Mouse (Mus musculus): ENCODE results near the gene Adamts16. TPM values are rescaled to one million over a fixed set of nuclear protein-coding genes. Genes with fewer than 3 reads are reported as not detected.
A peak's percentile ranks its signal among the peaks of the same experiment; 100 is the strongest.

The Adamts16 gene
- polyA plus RNA-seq, 1 experiment from 2014 or later: 0.65 TPM

DNA sequence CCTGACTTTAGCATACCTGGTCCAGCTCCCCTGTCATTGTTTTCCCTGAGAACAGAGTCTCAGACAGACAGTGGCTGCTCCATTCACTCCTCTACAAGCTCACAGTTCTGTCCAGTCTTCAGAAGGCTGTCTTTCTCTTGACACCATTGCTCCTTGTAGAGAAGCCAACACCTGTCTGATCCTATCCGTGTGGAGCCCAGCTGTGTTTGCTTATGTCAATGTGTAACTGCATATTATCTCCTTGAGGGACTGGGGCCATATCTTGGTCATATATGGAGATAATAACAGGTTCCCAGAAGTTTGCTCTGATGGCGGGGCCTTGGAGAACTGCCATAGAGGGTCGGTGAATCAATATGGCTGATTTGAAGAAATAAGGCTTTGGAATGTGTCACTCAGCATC, 115.4 kb downstream of the Adamts16 start:
- 94% methylated on average over 3 of the region's 3 CpGs for WGBS
- no peak overlapping the region for H3K27ac ChIP-seq (replicated peaks)
- H3K4me1 ChIP-seq: no peaks in the 10 kb centered on the region
- no peaks in the 10 kb centered on the region for H3K27me3 ChIP-seq
- H3K4me3 ChIP-seq: no peak overlapping the region
- H3K36me3 ChIP-seq: no peaks in the 10 kb centered on the region
- ATAC-seq (replicated peaks): no peak
- no peak overlapping the region for H3K4me2 ChIP-seq (replicated peaks)
- no peak overlapping the region for H3K9ac ChIP-seq (replicated peaks)
- no peaks in the 10 kb centered on the region for H3K9me3 ChIP-seq

DNA sequence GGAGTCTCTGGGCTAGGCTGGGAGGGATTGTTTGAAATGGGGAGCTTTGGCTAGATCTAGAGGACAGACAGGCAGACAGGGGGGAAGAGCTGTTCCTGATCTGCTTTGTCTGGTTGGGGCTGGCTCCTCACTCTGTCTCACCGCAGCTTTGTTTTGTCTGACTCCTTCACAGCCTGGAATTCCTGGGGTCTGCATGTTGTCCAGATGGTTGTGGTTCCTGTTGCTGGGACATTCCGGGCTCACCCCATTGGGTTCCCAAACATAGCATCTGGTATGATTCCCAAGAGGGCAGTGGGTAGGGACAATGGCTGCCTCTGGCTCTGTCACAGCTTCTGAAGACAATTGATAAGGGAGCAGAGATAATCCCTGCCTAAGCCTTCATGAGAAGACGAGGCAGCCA, 117.0 kb downstream of the Adamts16 start:
- no peak overlapping the region for H3K27ac ChIP-seq (replicated peaks)
- WGBS: 50% methylated on average over 3 of the region's 3 CpGs
- H3K4me1 ChIP-seq: no peaks in the 10 kb centered on the region
- H3K9me3 ChIP-seq: no peaks in the 10 kb centered on the region
- no peaks in the 10 kb centered on the region for H3K27me3 ChIP-seq
- H3K4me3 ChIP-seq: no peak overlapping the region
- no peak overlapping the region for H3K9ac ChIP-seq (replicated peaks)
- H3K4me2 ChIP-seq (replicated peaks): no peak overlapping the region
- no peaks in the 10 kb centered on the region for H3K36me3 ChIP-seq
- ATAC-seq (replicated peaks): no peak

DNA sequence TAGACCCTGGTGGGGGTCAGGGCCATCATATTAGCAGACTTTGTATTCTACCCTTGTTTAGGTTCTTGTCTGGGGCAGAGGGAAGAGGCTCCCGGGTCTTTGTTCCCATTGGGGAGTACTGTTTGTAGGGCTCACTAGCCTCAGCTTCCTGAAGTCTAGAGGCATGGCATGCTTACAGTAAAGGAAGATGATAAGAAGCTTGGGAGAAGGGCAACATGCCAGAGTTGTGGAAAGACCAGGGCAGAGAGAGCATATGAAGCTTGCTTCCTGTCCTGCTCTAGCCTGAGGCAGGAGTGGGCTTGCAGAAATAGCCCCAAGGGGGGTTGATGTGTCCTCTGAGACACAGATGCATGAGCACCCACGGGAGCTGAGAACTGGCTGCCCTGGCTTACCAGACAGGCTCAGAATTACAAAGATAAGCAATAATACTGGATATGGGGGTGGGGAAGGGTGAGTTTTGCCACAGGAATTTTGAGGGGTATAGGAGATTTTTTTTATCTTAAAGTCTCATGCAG, 117.4 kb downstream of the Adamts16 start:
- no peaks in the 10 kb centered on the region for H3K9me3 ChIP-seq
- WGBS: 76% methylated on average over 2 of the region's 2 CpGs
- no peaks in the 10 kb centered on the region for H3K36me3 ChIP-seq
- no peak overlapping the region for H3K4me3 ChIP-seq
- H3K27ac ChIP-seq (replicated peaks): no peak overlapping the region
- H3K9ac ChIP-seq (replicated peaks): no peak overlapping the region
- H3K4me2 ChIP-seq (replicated peaks): no peak overlapping the region
- no peaks in the 10 kb centered on the region for H3K4me1 ChIP-seq
- ATAC-seq (replicated peaks): no peak
- H3K27me3 ChIP-seq: no peaks in the 10 kb centered on the region

DNA sequence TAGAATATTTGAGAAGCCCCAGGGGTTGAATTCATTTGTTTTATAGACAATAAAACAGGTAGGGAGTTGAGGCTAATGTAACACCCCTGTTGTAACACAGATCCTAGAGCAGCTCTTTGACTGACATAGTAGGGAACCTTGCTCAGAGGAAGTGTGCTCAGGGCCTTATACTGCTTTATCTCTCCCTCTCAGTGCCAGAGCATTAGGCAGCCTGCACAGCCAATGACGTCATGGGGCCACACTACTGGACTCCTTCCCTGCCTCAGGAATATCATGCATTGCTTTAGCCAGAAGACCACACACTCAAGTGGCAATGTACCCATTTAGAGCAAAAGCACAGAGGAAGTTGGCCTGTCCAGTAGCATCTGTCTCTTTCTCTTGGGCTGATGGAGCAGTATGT, 121.6 kb downstream of the Adamts16 start:
- Histone ChIP-seq H3K9me3 (no peaks in the 10 kb centered on the region), H3K4me3 (no peak overlapping the region)
- 89% methylated on average over 1 of the region's 1 CpGs for WGBS

DNA sequence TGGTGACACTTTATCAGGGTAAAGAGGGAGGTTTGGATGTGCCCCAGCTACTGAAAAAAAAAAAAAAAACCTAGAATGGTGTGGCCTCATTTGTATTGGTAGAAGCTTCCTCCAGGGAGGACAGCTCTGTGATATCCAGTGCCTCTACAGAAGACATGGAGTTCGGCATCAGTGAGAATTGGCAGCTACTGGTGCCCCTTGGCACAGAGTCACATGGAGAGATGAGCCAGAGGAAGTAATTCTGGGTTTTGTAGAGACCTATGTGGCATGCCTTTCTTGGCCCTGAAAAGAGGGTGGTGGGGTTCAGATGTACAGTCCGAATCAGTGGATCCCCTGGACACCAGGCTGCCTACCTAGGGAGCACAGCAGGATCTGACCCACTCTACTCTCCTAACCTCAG, 122.8 kb downstream of the Adamts16 start:
- H3K36me3 ChIP-seq: no peaks in the 10 kb centered on the region
- H3K9me3 ChIP-seq: no peaks in the 10 kb centered on the region
- peaks cover 13% of the 10 kb centered on the region for H3K4me1 ChIP-seq
- no peaks in the 10 kb centered on the region for H3K27me3 ChIP-seq
- H3K4me3 ChIP-seq: no peak overlapping the region
- no peak overlapping the region for H3K4me2 ChIP-seq (replicated peaks)
- WGBS: 79% methylated on average over 2 of the region's 2 CpGs
- ATAC-seq (replicated peaks): no peak
- no peak overlapping the region for H3K27ac ChIP-seq (replicated peaks)
- H3K9ac ChIP-seq (replicated peaks): no peak overlapping the region

More for the DNA sequence above, 121.6 kb downstream of the Adamts16 start:
- no peaks in the 10 kb centered on the region for H3K36me3 ChIP-seq
- no peak overlapping the region for H3K4me2 ChIP-seq (replicated peaks)
- no peak for ATAC-seq (replicated peaks)
- H3K27ac ChIP-seq (replicated peaks): no peak overlapping the region
- H3K9ac ChIP-seq (replicated peaks): no peak overlapping the region
- H3K27me3 ChIP-seq: no peaks in the 10 kb centered on the region
- H3K4me1 ChIP-seq: peaks cover 3% of the 10 kb centered on the region

DNA sequence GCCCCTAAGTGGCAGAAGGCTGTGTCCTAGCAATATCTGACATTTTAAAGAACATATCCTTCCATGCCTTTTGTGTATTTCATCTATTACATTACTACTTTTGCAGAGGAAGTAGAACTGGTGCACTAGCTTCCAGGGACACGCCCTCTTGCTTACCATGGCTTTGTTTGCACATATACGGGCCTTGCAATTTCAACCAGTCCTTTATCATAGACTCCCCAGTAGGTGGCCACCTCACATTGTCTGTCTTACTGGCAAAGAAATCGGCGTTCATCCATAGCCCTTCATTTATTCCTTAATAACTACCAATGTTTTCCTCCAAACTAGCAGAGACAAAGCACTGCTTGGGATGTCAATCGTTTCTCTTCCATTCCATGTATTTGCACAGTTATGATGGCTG, 125.6 kb downstream of the Adamts16 start:
- H3K4me2 ChIP-seq (replicated peaks): no peak overlapping the region
- no peak for ATAC-seq (replicated peaks)
- 72% methylated on average over 5 of the region's 5 CpGs for WGBS
- H3K4me1 ChIP-seq: peaks cover 13% of the 10 kb centered on the region
- H3K4me3 ChIP-seq: no peak overlapping the region
- H3K27me3 ChIP-seq: no peaks in the 10 kb centered on the region
- no peaks in the 10 kb centered on the region for H3K9me3 ChIP-seq
- no peaks in the 10 kb centered on the region for H3K36me3 ChIP-seq
- H3K9ac ChIP-seq (replicated peaks): no peak overlapping the region
- H3K27ac ChIP-seq (replicated peaks): no peak overlapping the region

DNA sequence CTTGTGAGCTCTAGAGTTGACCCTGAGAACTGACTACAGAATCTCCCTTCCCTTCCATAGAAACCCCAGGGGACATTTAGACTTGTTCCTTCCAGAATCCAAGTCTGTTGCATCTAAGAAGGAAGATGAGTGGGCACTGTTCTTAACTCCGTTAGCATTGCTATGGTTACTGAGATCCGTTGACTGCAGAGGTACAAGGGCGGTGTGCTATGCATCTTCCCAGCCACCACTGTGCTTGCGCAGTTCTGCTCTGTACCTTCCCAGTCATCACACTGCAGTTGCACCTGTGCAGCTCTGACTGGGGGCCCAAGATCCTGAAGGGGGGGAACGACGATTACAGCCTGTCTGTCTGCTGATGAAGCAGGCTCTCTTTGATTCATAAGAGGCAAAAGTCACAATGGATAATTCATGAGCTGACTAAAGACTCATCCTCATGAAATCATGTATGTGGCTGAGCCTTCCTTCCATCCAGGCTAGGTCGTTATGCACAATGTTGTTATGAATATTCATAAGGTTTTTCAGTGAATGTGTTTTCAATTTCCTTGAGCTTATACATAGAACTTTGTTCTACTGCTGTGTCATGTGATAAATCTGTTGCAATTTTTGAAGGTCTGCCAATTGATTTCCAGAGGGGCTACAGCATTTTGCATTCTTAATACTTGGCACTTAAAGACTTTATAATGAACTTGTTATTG, 127.4 kb downstream of the Adamts16 start:
- Histone ChIP-seq H3K4me1 (peaks cover 13% of the 10 kb centered on the region), H3K36me3 (no peaks in the 10 kb centered on the region), H3K27ac (replicated peaks) (peak overlapping the region; percentile 46), H3K4me3 (no peak overlapping the region), H3K9me3 (no peaks in the 10 kb centered on the region), H3K9ac (replicated peaks) (no peak overlapping the region), H3K27me3 (no peaks in the 10 kb centered on the region), H3K4me2 (replicated peaks) (no peak overlapping the region)
- 48% methylated on average over 7 of the region's 7 CpGs for WGBS
- peak; percentile 93 for ATAC-seq (replicated peaks)

DNA sequence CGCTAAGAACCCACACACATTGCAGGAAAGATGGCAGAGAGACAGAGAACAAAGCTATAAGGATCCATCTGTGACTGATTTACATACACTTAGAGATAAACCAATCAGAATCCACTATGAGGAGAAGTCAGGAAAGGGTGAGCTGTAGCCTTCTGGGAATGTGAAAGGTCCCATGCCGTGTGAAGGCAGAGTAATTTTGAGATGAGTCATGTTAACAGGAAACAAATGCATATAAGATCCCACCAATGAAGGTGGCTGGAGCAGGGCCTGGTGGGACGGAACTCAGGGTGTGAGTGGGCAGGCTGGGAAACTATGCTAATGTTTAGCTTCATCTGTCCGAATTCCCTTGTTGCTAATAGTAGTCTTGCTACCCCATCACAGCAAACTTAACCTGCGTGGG, 128.3 kb downstream of the Adamts16 start:
- no peak for ATAC-seq (replicated peaks)
- Histone ChIP-seq H3K4me1 (peaks cover 13% of the 10 kb centered on the region), H3K27me3 (no peaks in the 10 kb centered on the region), H3K4me2 (replicated peaks) (no peak overlapping the region), H3K4me3 (no peak overlapping the region), H3K9me3 (no peaks in the 10 kb centered on the region), H3K9ac (replicated peaks) (no peak overlapping the region), H3K27ac (replicated peaks) (no peak overlapping the region), H3K36me3 (no peaks in the 10 kb centered on the region)
- 83% methylated on average over 5 of the region's 5 CpGs for WGBS

DNA sequence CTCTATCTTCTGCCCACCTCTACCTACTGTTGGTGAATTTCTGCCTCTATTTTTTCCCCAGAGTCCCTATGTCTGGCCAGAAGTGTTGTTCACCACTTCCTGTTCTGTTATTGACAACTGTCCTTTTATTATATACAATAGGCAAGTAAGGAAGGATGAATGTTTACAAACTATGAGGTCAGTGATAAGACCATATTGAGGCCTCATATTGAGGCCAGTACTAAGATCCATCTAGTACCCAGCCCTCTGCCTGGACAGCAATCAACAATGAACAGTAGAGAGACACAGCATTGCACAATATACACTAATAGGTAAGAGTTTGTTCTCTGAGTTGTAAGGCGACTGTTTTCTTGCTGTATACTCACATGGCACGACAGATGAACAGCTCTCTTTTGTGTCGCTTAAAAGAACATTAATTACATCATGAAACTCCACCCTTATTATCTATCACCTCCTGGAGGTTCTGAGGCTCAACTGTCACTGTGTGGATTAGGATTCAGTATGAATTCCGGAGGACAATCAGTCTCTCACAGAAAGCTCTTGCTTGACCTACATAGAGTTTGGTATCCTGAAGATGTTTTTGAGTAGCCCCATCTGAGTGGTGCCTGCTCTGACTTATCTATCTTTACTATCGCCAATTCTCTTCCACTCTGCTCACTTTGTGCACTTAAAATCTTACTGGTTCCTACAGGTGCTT, 134.3 kb downstream of the Adamts16 start:
- H3K27me3 ChIP-seq: no peaks in the 10 kb centered on the region
- ATAC-seq (replicated peaks): no peak
- no peaks in the 10 kb centered on the region for H3K36me3 ChIP-seq
- H3K4me2 ChIP-seq (replicated peaks): no peak overlapping the region
- H3K9ac ChIP-seq (replicated peaks): no peak overlapping the region
- 77% methylated on average over 5 of the region's 5 CpGs for WGBS
- H3K9me3 ChIP-seq: no peaks in the 10 kb centered on the region
- no peak overlapping the region for H3K4me3 ChIP-seq
- no peak overlapping the region for H3K27ac ChIP-seq (replicated peaks)
- no peaks in the 10 kb centered on the region for H3K4me1 ChIP-seq

DNA sequence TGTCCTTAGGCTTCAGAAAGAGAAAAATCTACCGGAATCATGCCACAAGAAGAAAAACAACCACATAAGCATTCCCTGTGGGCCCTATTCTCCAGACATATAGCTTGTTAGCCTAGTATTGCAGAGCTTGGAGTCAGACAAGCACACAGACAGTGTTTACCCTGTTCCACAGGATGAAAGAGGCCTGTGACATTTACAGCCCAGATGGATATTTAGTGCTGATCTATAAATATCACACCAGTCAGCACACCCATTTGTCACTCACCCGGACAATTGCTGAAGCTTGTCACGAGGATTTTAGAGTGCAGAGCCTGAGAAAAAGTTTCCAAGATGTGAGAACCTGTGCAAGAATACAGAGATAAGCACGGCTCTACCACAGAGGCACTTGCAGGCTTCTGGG, 138.7 kb downstream of the Adamts16 start:
- Histone ChIP-seq H3K4me1 (no peaks in the 10 kb centered on the region), H3K9ac (replicated peaks) (no peak overlapping the region), H3K4me3 (no peak overlapping the region), H3K27ac (replicated peaks) (no peak overlapping the region), H3K27me3 (no peaks in the 10 kb centered on the region), H3K36me3 (no peaks in the 10 kb centered on the region), H3K9me3 (no peaks in the 10 kb centered on the region), H3K4me2 (replicated peaks) (no peak overlapping the region)
- no peak for ATAC-seq (replicated peaks)
- 77% methylated on average over 4 of the region's 4 CpGs for WGBS

DNA sequence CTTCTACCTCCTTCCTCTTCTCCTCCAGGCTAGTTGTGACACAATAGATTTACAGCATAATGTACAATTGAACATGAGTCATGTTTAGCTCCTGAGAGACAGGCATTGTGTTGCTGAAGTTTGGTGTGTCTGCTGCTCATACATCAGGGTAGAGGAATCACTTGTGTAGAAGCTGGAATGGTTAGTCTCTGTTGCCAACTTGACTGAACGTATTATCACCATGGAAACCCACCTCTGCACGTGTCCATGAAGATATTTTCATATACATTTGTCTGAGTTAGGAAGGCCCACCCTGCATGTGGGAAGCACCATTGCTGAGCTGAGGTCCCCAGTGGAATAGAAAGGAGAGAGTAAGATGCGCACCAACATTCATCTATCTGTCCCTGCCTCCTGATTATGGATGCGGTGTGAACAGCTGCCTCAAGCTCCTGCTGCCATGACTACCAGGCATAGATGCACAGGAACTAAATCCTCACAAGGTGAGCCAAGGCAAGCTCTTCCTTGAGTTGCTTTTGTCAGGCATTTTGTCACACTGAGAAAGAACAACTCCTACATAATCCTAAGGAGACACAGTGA, 142.7 kb downstream of the Adamts16 start:
- Histone ChIP-seq H3K4me3 (no peak overlapping the region), H3K9ac (replicated peaks) (no peak overlapping the region), H3K9me3 (no peaks in the 10 kb centered on the region), H3K27me3 (no peaks in the 10 kb centered on the region), H3K4me1 (no peaks in the 10 kb centered on the region), H3K4me2 (replicated peaks) (no peak overlapping the region), H3K36me3 (no peaks in the 10 kb centered on the region), H3K27ac (replicated peaks) (no peak overlapping the region)
- 71% methylated on average over 4 of the region's 4 CpGs for WGBS
- ATAC-seq (replicated peaks): no peak

DNA sequence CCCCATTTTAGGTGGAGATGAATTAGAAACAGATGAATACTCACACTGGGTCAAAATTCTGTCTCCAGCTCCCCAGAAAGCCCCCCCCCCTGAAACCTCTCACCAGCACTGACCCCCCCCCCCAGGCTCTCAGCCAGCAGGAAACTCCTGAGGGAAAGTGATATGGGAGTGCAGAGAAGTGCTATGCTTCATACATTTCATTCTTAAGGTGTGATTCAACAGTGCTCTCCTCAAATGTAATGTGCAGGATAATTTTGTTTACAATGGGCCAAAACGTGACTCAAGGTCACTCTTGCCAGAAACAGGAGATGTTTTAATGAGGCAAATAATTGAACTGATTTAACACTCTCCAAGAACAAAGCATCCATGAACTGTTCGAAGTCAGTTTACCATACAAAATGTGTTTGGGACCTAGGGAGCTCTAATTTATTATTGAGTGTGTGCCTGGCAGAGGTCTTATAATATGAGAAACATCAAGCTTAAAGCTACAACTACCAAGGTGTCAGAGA, 152.1 kb downstream of the Adamts16 start:
- Histone ChIP-seq H3K9ac (replicated peaks) (no peak overlapping the region), H3K4me1 (no peaks in the 10 kb centered on the region), H3K27me3 (no peaks in the 10 kb centered on the region), H3K4me3 (no peak overlapping the region), H3K4me2 (replicated peaks) (no peak overlapping the region), H3K9me3 (no peaks in the 10 kb centered on the region), H3K27ac (replicated peaks) (no peak overlapping the region), H3K36me3 (no peaks in the 10 kb centered on the region)
- ATAC-seq (replicated peaks): no peak
- WGBS: 28% methylated on average over 2 of the region's 2 CpGs
